Mouse (Mus musculus) C2C12 (cell line): Measurements from ENCODE around the gene Tle2. TPM values are rescaled to one million over a fixed set of nuclear protein-coding genes. Genes with fewer than 3 reads are reported as not detected.

Experiments
- H3K27me3 ChIP-seq: one replicate; pipeline ENCODE4 v1.6.1; 2011; ENCODE audit not compliant: control insufficient read depth, insufficient read depth, insufficient read length
- H3K36me3 ChIP-seq: one replicate; pipeline ENCODE4 v1.6.1; 2011; ENCODE audit not compliant: control insufficient read depth, insufficient read depth
- H3K4me3 ChIP-seq: one replicate; pipeline ENCODE4 v1.5.1; 2011; ENCODE audit warnings: mild to moderate bottlenecking, control low read depth; ENCODE audit not compliant: poor library complexity, insufficient read depth, severe bottlenecking
- H3K79me2 ChIP-seq: one replicate; pipeline ENCODE4 v1.6.1; 2011; ENCODE audit not compliant: control insufficient read depth, insufficient read depth
- H3K79me3 ChIP-seq: one replicate; pipeline ENCODE4 v1.6.1; 2011; ENCODE audit warnings: low read depth, control low read depth
- H3ac ChIP-seq: one replicate; pipeline ENCODE3; 2011; ENCODE audit warnings: low read depth; ENCODE audit not compliant: control insufficient read depth, insufficient read length
- CEBPB ChIP-seq: IDR thresholded peaks from one replicate; pipeline ENCODE4 v1.6.1; 2011; ENCODE audit warnings: low read depth, mild to moderate bottlenecking, control low read depth, moderate library complexity
- CTCF ChIP-seq: IDR thresholded peaks from one replicate; pipeline ENCODE4 v1.5.1; 2011; ENCODE audit not compliant: control insufficient read depth, insufficient read depth, insufficient read length
- FOSL1 ChIP-seq: IDR thresholded peaks from one replicate; pipeline ENCODE4 v1.8.0; 2011; ENCODE audit warnings: mild to moderate bottlenecking, low read length; ENCODE audit not compliant: poor library complexity, insufficient read depth, severe bottlenecking
- MAX ChIP-seq: IDR thresholded peaks from one replicate; pipeline ENCODE4 v1.6.1; 2011; ENCODE audit warnings: mild to moderate bottlenecking, control low read depth
- MYOD1 ChIP-seq: IDR thresholded peaks from one replicate; pipeline ENCODE4 v1.6.1; 2011; ENCODE audit warnings: low read depth; ENCODE audit not compliant: control insufficient read depth, insufficient read length
- MYOG ChIP-seq: IDR thresholded peaks from one replicate; pipeline ENCODE4 v1.6.1; 2011; ENCODE audit not compliant: control insufficient read depth, insufficient read length; ENCODE audit errors: extremely low read depth
- USF1 ChIP-seq: IDR thresholded peaks from one replicate; pipeline ENCODE4 v1.6.1; 2011; ENCODE audit warnings: low read depth, mild to moderate bottlenecking, control low read depth, moderate library complexity
- polyA plus RNA-seq: library from polyadenylated mRNA; unstranded; fragments of >200 nt; fragmentation: generic; extraction: Trizol; gene quantifications from one replicate; pipeline ENCODE4 v1.2.1, GENCODE M21; 2012; ENCODE audit warnings: missing spikeins

The Tle2 gene
- polyA plus RNA-seq, 1 experiment, result 7.1 TPM

DNA sequence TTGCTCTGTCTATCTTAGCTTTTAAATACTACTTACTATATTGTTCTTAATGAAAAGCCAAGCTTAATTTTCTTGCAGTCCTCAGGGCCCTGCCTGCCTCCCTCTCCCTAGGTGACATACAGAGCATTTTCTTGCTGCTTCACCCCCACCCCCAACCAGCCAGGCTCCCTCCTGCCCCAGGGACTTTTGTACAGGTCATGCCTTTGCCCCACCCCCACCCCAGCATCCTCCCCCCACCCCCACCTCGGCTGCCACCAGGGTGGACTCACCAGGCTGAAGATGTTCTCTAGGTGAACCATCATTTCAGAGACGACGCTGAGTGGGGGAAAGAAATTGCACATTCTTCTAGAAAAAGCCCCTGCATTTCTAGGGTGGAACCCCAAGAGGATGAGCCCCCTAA is 24.0 kb downstream of the Tle2 start:
- H3ac ChIP-seq, result no peak overlapping the region
- H3K27me3 ChIP-seq, result no peaks in the 10 kb centered on the region
- no peaks in the 10 kb centered on the region for H3K79me2 ChIP-seq
- H3K4me3 ChIP-seq, result no peak overlapping the region
- H3K36me3 ChIP-seq, result no peaks in the 10 kb centered on the region
- H3K79me3 ChIP-seq, result no peaks in the 10 kb centered on the region
- TF ChIP-seq CTCF (no peak), MYOD1 (no peak), MYOG (no peak), FOSL1 (no peak), USF1 (no peak)

GRCm38 (mm10) chr10:81598871-81599270 is 24.5 kb downstream of the Tle2 start:
- Histone ChIP-seq H3K4me3 (no peak overlapping the region), H3K79me2 (no peaks in the 10 kb centered on the region), H3K36me3 (no peaks in the 10 kb centered on the region), H3K27me3 (no peaks in the 10 kb centered on the region), H3K79me3 (no peaks in the 10 kb centered on the region), H3ac (no peak overlapping the region)
- TF ChIP-seq FOSL1 (no peak), MYOD1 (no peak), CEBPB (no peak), MAX (no peak), USF1 (no peak), MYOG (no peak), CTCF (no peak)

- no peaks in the 10 kb centered on the region for H3K79me3 ChIP-seq
- no peaks in the 10 kb centered on the region for H3K27me3 ChIP-seq
- H3ac ChIP-seq, result no peak overlapping the region
- H3K36me3 ChIP-seq, result no peaks in the 10 kb centered on the region
- no peak overlapping the region for H3K4me3 ChIP-seq
- H3K79me2 ChIP-seq, result no peaks in the 10 kb centered on the region
- TF ChIP-seq MYOG (no peak), MYOD1 (no peak), FOSL1 (no peak), USF1 (no peak)
Observed at GRCm38 (mm10) chr10:81599630-81600029, 25.3 kb downstream of the Tle2 start.

GRCm38 (mm10) chr10:81600096-81600495 is 25.7 kb downstream of the Tle2 start:
- Histone ChIP-seq H3ac (no peak overlapping the region), H3K27me3 (no peaks in the 10 kb centered on the region), H3K79me3 (no peaks in the 10 kb centered on the region), H3K4me3 (no peak overlapping the region), H3K36me3 (no peaks in the 10 kb centered on the region), H3K79me2 (no peaks in the 10 kb centered on the region)
- TF ChIP-seq MYOG, result no peak
- no peak for TF ChIP-seq FOSL1
- TF ChIP-seq CEBPB, result no peak

GRCm38 (mm10) chr10:81600738-81601203 is 26.4 kb downstream of the Tle2 start, which contains the start of gene Tle6:
Tle6 (minus strand) TSS chr10:81601073.
- TF ChIP-seq FOSL1 (no peak), MAX (no peak), MYOD1 (no peak), USF1 (peak; percentile 79), CEBPB (no peak)
- Histone ChIP-seq H3K36me3 (no peaks in the 10 kb centered on the region), H3K4me3 (no peak within 1 kb of the TSS), H3K79me3 (no peaks in the 10 kb centered on the region), H3K27me3 (no peaks in the 10 kb centered on the region), H3ac (no peak within 1 kb of the TSS), H3K79me2 (no peaks in the 10 kb centered on the region)

DNA sequence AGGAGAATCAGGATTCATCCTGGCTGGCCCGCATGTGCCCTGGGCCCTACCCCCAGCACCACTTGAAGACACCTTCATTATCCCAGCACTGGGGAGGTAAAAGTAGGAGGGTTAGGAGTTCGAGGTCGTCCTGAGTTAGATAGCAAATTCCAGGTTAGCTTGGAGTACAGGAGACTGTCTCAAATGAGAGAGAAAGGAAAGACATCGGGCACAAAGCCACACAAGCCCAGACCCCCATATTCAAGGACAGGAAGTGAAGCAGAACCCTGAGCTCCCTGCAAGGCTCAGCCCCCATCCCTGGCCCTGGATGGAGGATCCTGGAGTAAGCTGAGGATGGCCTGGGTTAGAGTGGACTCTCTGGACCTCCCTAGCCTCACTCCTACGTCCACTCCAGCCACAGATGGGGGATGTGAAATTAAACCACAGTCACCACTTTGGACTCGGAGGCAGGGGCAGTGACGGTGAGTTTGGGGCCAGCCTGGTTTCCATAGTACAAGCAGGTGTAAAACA is 27.1 kb downstream of the Tle2 start:
- no peaks in the 10 kb centered on the region for H3K27me3 ChIP-seq
- H3ac ChIP-seq, result no peak overlapping the region
- H3K36me3 ChIP-seq, result no peaks in the 10 kb centered on the region
- TF ChIP-seq MAX, result no peak
- no peak for TF ChIP-seq USF1
- H3K79me2 ChIP-seq, result no peaks in the 10 kb centered on the region
- H3K4me3 ChIP-seq, result no peak overlapping the region
- no peaks in the 10 kb centered on the region for H3K79me3 ChIP-seq
